Mouse (Mus musculus): ENCODE data around the gene Pakap.

- no peak for TF ChIP-seq POLR2A (IDR thresholded peaks at IDR 0.05; ENCODE audit: insufficient read depth, low read depth, low read length)
- TF ChIP-seq CTCF (IDR thresholded peaks at IDR 0.05; ENCODE audit: insufficient read depth, low read depth, low read length), result no peak
Measured at GRCm38 (mm10) chr4:57538029-57538688, 29.8 kb upstream of the Pakap start.
